Mouse (Mus musculus): ENCODE measurements around the gene Map4k4.

- TF ChIP-seq GATA1 (IDR thresholded peaks at IDR 0.05; ENCODE audit: borderline replicate concordance, low read length), result no peak
- no peak for TF ChIP-seq FLI1 (IDR thresholded peaks at IDR 0.05; ENCODE audit: low read length)
These were observed 44.2 kb downstream of the Map4k4 start for GRCm38 (mm10) chr1:39944972-39945323.

Measured in megakaryocyte, embryonic 14.5 days (primary cell).